Mouse (Mus musculus): ENCODE data around the gene Ercc1.

Ercc1 gene

GRCm38 (mm10) chr7:19344237-19344847, at the start of gene Ercc1:
TSS of gene Ercc1 (plus strand) at chr7:19344778.
- 12% methylated on average over 12 of the region's 12 CpGs for WGBS

- 17% methylated on average over 21 of the region's 22 CpGs for WGBS
Measured at GRCm38 (mm10) chr7:19295503-19296185, 48.9 kb upstream of the Ercc1 start.

GRCm38 (mm10) chr7:19297034-19297433, 47.5 kb upstream of the Ercc1 start:
- 85% methylated on average over 6 of the region's 6 CpGs for WGBS

- 87% methylated on average over 5 of the region's 5 CpGs for WGBS
Measured at GRCm38 (mm10) chr7:19297794-19298193, 46.8 kb upstream of the Ercc1 start.

- WGBS = 23% methylated on average over 3 of the region's 3 CpGs
Measured at GRCm38 (mm10) chr7:19299194-19299593, 45.4 kb upstream of the Ercc1 start.

GRCm38 (mm10) chr7:19300501-19301421, 43.8 kb upstream of the Ercc1 start:
- WGBS = under 1% methylated on average over 29 of the region's 29 CpGs

- 7% methylated on average over 16 of the region's 16 CpGs for WGBS
Measured at GRCm38 (mm10) chr7:19301461-19302263, 42.9 kb upstream of the Ercc1 start.

GRCm38 (mm10) chr7:19302264-19303045, 42.1 kb upstream of the Ercc1 start:
- WGBS = 55% methylated on average over 13 of the region's 13 CpGs

GRCm38 (mm10) chr7:19303046-19303305, 41.6 kb upstream of the Ercc1 start:
- 85% methylated on average over 12 of the region's 12 CpGs for WGBS

- WGBS = 6% methylated on average over 16 of the region's 16 CpGs
Measured at GRCm38 (mm10) chr7:19303770-19304169, 40.8 kb upstream of the Ercc1 start.

- WGBS = 16% methylated on average over 48 of the region's 48 CpGs
Measured at GRCm38 (mm10) chr7:19304501-19305412, 39.8 kb upstream of the Ercc1 start.

GRCm38 (mm10) chr7:19305413-19305735, 39.2 kb upstream of the Ercc1 start:
- WGBS = 38% methylated on average over 6 of the region's 6 CpGs

GRCm38 (mm10) chr7:19305796-19306765, 38.5 kb upstream of the Ercc1 start:
- 59% methylated on average over 16 of the region's 16 CpGs for WGBS

GRCm38 (mm10) chr7:19306819-19307738, 37.5 kb upstream of the Ercc1 start:
- 61% methylated on average over 25 of the region's 25 CpGs for WGBS

GRCm38 (mm10) chr7:19307739-19308453, 36.7 kb upstream of the Ercc1 start:
- WGBS = 1% methylated on average over 18 of the region's 18 CpGs

- WGBS = under 1% methylated on average over 58 of the region's 58 CpGs
Measured at GRCm38 (mm10) chr7:19308454-19309277, 35.9 kb upstream of the Ercc1 start.
